Mouse (Mus musculus): ENCODE measurements around the gene Cep162.

The Cep162 gene

DNA sequence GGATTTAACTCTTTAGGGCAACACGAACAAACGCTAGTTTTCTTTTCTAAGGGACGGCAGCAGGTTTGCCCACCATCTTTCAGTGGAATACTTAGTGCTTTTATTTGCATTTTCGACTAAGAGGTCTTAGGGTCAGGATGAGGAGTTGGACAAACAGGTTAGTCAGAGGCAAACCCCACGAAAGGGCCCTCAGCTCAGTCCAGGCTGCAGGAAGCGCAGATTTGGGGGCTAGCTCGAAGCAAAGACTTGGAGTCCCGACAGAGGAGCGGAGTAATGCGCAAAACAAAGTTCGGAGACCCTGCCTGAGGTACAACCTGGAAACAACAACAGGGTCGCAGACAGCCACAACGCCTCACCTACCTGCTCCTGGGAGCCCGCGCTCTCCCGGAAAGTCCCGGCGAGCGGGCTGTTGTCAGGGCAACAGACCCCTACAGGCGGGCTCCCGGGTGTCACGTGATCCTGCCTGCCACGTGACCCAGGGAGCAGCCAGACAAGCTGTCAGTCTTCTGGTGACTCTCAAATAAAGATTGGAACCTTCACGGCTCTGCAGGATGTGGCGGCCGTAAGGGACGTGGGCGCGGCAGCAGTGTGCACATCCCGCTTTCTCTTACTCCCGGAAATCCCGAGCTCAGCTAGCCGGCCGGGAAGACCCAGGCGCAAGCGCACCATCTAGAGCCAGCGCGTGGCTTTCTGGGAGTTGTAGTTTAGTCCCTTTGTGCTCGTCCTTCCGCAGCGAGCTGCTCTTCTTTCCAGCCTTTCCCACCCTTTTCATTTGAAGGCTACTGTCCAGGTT lies at the start of gene Cep162:
Cep162 (minus strand) TSS at position 634 of the 793 bp plus-strand sequence.
- DNase-seq (ENCODE audit: low read depth, low spot score), result peak; percentile 90

DNA sequence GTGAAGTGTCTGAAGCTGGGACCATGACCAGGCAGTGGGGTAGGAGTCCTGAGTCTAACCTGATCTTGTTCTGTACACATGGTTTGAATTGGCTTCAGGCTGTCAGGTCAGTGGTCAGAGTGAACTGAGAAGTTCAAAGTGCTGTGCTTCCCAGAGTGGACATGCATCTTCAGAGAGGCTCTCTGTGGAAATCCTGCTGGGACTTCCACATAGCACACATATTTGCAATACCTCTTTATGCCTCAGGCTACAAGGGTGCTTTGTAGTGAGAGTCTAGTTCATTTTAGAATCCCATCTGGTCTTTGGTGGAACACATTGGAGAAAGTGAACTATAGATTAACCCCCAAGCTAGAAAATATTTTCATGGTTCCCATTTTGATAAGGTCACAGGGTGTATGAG lies 47.9 kb upstream of the Cep162 start:
- DNase-seq (ENCODE audit: low read depth, low spot score), result no peak

DNA sequence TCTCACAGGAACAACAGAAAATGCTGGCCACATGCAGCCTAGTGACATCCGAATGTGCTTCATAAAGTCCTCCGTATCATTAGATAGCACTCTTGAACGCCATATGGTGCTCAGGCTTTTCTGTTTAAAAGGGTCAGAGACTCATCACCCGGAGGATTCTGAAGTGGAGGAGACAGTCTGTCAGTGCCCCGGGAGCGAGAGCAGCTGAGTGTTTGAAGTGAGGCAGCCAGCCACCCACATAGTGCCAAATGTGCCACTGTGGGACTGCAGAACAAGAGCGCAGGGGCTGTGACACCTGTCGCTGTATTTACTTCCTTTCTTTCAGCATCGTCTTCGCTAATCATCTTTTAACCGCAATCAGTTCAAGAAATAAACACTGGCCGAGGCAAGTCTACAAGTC lies 43.6 kb upstream of the Cep162 start:
- peak; percentile 6 for DNase-seq (ENCODE audit: low read depth, low spot score)

DNA sequence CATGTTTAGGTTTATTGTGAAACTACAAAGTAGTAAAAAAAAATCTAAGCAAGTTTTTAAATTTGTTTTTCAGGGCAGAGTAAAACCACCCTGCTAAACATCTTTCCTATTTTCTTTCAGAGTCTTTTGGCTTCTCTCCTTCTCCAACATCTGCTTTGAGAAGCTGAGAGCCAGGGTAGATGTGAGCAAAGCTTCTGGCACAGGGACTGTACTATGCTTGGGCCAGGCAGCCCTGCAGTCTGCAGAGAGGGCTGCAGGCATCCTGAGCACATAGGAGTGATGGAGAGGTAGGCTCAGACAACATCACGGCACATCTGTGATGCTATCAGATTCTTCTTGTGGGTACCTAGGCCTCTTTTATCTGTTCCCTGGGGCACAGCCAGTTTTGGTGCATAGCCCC lies 42.2 kb upstream of the Cep162 start:
- no peak for DNase-seq (ENCODE audit: low read depth, low spot score)

DNA sequence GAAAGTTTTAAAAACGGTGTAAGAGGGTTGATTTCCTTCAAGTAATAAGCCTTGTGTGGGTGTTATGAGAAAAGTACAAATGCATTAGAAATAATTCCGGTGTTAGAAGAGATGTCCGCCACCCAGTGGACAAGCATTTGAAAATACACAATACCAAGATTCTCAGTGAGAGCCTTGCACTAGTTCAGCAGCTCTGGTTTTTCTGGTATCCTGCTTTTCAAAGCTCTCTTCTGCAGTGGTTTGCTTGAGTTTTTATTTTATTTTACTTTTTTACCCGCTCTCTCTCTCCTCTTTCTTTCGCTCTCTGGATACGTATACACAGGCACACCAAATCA lies 327 bp upstream of the Cep162 start:
- DNase-seq (ENCODE audit: low read depth, low spot score), result no peak

DNA sequence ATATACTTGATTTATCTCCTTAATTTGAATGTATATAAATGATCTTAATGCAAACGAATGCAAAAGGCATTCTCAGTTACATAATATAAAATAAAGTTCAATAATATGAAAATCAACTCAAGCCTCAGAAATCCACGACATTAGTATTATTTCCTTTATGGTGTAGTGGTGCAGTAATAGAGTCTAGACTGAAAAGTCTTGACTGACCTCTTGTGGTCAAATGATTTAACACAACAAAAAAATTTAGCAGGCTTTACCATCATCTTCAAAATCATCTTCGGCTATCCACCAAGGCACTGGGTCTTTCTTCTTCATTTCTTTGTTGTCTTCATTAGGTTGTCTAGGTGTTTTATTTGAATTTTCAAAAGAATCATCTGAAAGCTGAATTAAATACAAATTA lies 7.2 kb downstream of the Cep162 start:
- DNase-seq (ENCODE audit: low read depth, low spot score), result no peak

DNA sequence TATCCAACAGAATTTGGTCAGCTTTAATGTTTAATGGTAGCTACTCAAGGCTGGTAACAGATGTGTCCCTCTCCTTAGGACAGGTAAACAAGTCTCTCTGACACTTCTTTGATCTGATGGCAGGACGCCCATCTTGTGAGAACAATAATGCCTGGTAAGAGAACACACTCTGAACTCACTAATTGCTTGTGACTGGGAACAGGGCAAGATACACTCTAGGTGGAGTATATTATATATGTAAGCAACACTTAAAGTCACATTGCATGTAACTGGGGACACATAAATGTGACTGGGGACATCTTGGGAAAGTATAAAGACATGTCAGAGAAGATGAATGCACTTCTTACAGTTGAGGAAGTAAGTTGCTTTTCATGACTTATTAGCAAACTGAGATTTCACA lies 7.7 kb downstream of the Cep162 start:
- DNase-seq (ENCODE audit: low read depth, low spot score), result no peak

DNA sequence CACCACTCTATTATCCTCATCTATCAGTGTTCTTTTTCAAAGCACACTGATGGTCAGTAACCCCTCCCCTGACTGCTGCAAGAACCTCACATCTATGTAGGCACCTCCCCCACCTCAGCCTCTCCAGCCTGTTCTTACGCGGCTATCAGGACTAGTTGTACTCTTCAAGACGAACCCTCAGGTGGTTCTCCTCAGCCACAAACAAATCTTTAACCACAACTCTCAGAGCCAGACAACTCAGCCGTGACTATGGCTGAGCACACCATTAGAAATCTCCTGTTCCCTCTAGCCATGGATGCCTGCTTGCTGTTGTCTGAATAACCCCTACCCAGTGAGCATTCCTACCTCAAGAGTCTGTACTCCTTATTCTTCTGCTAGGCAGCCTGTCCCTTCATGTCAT lies 42.1 kb downstream of the Cep162 start:
- no peak for DNase-seq (ENCODE audit: low read depth, low spot score)

DNA sequence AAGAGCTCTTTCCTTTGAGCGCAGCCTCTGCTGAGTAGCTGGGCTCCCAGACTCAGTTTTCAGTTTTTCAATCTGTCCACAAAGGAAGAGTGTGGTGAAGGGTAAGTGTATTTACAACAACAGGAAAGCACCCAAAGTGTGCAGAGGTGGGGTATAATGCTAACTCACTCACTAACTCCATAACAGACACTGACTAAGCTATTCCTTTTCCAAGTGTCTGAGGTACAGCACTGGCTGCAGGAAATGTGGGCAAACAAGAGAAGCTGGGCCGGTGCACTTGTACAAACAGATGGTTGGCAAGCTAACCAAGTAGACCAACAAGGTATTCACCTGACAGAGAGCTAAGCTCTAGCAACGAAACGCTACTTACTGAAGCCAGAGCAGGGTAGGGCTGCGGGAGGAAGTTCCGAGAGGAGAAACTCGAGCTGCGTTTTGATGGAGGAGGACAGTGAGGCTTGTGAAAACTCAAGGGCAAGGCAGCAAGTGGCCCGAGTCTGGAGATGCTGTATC lies 44.5 kb downstream of the Cep162 start:
- DNase-seq (ENCODE audit: low read depth, low spot score), result no peak

DNA sequence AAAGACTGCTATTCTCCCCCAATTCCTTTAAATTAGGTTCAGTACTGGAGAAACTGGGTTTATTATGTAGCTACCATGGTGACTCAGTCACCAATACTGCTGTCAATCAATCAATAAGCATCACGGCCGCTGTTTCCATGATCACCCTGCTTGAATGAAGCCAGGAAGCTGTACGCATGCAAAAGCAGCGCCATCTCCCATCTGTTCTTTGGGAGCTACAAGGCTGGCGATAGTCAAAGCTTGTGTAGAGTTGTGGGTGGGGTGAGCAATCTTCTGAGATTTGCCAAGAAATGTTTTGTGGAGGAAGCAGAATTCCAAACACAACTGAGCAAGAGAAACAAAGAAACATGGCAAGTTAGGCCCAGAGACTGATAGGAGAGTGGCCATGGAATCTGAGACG lies 52.9 kb downstream of the Cep162 start:
- peak; percentile 65 for DNase-seq (ENCODE audit: low read depth, low spot score)

DNA sequence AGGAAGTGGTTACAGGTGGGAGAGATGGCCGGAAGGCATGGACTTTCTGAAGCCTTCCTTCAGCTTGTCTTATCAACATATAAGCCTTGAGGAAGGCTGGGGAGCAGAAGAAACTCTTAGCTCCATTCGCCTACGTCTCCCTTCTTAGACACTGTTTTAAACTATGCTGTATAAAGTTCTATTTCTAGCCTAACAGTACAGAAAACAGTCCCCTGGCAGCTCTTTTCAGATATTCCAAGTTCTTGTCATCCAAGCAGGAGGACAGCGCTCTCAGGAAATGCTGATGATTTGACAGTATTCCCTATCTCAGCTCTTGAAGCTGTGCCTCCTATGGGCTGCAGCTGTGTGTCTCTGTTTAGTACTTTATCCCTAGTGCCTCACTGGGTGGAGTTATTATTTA lies 54.4 kb downstream of the Cep162 start:
- DNase-seq (ENCODE audit: low read depth, low spot score), result peak; percentile 63

DNA sequence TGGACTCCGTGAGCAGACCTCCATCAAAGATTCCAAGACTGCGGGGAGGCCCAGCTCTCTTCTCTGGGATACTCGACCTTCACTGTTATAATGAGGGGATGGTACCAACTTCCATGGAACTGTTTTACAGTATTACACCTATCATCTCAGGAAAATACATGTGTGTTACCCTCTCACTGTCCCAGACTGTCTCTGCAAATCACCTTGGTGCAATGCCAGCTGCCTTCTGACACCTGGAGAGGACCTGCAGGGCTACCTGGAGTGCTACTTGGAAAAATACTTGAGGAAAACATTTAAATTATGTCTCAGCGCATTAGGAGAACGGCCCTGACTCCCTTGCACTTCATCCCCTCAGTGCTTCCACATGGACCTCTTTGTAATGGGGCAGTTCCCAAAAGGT lies 54.9 kb downstream of the Cep162 start:
- DNase-seq (ENCODE audit: low read depth, low spot score), result no peak

DNA sequence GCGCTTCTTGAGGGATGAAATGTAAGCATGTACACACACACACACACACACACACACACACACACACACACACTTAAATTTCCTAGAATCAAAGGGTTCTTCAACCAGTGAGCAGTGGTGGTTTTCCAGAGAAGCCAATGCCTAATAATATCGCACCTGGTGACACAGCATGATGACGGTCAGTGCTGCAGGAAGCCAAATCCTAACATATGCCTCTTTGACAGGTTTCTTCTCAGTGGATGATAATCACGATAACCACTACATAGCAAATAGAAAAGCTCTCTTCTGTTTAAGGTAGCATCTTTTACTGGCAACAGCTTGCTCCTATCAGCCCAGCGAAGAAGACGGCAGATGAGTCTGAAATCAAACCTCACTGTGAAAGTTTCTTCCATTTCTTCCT lies 57.3 kb downstream of the Cep162 start:
- no peak for DNase-seq (ENCODE audit: low read depth, low spot score)

DNA sequence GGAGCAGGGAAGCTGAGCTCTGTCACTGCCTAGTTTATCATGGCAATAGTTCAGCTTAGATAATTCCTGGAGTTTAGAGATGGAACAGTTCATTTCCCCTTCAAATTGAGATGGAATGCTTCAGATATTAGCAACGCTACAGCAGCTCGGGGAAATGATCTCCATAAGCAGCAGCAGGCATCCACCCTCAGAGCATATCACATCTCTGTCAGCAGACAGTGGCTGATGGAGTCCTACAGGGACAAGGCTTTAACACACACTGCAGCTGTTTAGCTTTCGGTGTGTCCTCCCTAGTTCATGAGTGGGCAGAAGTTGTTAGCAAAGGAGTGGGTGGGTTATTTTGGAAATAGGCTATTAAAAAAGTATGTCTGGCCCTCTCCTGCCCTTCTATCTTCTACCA lies 58.1 kb downstream of the Cep162 start:
- DNase-seq (ENCODE audit: low read depth, low spot score), result no peak

DNA sequence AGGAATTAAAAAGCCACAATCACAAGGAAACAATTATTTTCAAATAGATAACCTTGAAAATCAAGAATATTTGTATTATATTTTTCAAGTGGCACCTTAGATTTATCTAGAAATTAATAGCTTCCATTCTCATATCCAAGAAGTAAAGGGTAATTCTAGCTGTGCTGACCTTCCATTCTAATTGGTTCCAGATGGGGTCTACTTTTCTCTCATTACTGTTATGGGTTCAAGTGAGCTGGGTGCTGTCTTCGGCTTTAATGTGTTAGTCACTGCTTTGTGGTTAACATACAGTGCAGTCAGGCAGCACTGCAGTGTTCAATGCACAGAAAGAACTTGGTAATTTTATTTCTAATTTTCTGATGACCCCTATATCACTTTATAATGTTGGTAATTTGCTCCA lies 61.6 kb downstream of the Cep162 start:
- DNase-seq (ENCODE audit: low read depth, low spot score), result no peak

DNA sequence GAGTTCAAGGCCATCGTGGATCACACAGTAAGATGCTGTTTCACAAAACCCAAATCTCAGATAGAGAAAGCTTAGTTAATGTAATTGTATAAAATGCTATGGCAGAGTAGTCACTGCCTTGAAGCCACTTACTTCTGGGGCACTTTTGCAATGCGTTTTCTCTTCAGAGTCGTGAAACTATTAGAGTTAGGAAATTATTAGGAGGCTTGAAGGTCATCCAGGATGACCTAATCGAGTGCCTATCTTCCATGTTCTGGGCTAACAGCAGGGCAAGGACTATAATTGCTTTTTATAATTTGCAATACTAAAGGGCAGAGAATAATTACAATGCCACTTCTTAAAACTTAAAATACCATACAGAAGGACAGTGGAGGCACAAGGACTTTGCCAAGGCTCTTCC lies 68.0 kb downstream of the Cep162 start:
- no peak for DNase-seq (ENCODE audit: low read depth, low spot score)

DNA sequence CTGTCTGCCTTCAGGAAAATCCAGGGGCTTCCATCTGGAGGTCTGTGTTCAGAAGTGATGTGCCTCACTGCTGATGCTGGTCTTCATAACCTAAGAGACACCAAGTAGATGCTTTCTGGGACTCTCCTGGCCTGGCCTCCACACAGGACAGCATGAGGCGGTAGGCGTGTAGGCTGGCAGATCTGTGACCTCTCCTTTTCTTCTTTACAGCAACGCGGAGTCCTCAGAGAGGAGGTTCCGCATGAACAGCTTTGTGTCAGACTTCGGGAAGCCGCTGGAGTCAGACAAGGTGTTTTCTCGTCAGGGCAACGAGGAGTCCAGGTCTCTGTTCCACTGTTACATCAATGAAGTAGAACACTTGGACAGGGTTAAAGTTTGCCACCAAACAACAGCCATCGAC lies 73.1 kb downstream of the Cep162 start:
- DNase-seq (ENCODE audit: low read depth, low spot score), result no peak

DNA sequence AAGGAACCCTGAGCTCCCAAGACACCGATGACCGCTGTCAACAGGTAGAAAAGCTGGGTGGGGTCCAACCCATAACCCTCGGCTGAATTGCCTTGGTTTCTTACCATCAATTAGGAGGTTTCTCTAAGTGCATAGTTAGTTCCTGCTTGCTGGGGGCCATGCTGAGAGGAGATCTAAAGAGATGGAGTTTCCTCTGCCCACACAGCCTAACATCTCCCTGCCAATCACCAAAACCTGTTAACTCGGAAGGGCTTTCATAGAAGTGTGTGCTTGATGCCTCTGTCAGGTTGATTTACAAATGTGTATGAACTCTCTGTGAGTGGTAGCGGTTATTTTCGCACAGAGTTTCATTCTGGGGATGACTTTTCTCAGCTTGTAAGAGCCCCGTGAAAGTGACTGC lies 76.8 kb downstream of the Cep162 start:
- DNase-seq (ENCODE audit: low read depth, low spot score), result no peak

DNA sequence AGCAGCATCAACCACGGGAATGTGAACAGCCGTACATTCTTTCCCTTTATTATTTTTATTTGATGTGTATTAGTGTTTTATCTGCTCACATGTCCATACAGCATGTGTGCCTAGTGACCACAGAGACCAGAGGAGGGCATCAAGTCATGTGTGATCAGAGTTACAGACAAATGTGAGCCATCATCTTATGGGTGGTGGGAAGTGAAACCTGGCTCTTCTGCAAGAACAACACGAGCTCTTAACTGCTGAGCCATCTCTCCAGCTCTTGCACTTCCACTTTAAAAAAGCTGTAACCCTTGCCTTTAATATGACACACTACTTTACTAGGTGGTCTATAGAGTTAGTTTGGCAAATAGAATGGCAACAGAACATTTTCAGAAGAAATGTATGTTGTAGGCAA lies 83.8 kb downstream of the Cep162 start:
- DNase-seq (ENCODE audit: low read depth, low spot score), result no peak

DNA sequence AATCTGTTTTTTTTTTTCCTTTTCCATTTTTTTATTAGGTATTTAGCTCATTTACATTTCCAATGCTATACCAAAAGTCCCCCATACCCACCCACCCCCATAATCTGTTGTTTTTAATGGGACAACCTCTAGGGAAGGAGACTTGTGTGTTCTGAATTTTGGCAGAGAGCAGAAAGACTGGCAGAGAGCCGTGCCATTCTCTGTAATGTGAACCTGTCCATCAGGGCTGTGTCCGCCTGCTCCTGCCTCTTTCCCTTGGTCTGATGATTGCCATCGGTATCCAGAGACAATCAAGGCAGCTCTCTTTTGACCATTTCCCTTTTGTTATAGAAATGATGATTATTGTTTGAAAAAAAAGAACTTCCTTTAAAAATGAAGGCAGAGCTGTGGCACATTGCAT lies 84.4 kb downstream of the Cep162 start:
- no peak for DNase-seq (ENCODE audit: low read depth, low spot score)

DNA sequence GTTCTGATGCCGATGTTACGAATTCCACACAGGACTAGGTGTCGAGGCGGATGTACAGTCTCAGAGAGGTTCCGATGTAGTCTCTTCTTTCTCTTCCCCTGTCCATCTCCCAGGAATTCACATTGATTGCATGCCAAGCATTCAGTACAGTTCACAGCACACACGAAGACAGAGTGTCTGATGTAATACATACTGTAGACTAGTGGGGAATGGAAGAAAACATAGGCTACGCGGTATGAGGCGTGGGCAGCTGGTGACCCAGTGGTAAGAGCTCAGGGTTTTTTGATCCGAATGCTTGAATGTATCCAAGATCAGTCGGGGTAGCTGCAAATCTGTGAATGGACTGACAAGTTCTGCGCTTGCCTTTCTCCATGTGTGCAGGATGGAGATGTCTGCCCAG lies 86.2 kb downstream of the Cep162 start:
- DNase-seq (ENCODE audit: low read depth, low spot score), result no peak

DNA sequence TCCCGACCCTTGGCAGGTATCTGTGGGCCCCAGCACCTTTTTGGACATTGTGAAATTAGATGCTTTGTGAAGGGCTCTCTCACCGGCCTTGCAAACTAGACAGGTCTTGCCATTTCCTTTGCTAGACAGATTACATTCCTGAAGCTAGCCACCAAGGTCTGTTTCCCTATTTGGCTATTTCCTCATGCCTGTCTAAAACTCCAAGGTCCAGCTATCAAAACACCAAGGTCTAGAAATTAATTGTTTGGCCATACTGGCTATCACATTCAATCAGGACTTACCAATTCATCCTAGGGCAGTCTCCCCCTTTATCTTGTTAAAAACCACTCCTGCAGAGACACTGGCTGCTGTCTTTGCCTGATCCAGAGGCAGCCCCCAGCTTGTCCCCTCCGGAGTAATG lies 87.3 kb downstream of the Cep162 start:
- no peak for DNase-seq (ENCODE audit: low read depth, low spot score)

DNA sequence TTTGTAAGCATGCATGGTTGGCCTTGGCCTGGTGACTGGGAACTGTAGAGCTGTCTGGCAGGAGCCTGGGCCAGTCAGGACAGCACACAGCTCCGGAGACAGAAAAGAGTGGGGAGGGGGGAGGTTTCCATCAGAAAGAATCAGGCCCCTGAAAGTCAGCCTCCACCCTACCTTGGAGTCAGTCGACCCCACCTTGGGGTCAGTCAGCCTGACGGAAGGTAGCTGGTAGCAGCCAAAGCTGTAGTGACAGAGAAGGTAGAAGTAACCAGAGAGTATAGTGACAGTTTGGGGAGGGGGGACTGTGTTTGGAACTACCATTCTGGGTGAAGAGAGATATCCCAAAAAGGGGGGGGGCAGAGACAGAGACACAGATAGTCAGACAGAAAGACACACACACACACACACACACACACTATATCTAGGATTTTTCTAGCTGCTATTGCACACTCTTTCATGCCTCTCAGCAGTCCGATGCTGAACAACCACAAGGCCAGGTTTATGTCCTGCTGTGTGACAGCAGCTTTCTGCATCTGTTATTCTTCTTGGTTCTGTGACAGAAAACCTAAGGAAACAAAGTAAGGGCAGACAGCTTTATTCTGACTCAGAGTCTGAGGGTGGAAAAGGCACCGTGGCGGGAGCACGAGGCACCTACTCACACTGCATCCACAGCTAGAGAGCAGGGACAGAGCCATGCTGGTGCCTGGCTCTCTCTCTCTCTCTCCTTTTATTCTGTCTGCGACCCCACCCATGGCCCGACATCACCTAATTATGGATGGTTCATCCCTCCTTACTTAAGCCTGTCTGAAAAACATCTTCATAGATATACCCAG lies 88.1 kb downstream of the Cep162 start:
- no peak for DNase-seq (ENCODE audit: low read depth, low spot score)

Data from telencephalon, adult 2 months (tissue).